Mouse (Mus musculus) embryonic stem cell, embryonic (primary cell): ENCODE results near the gene Col26a1.

Source experiments
- CTCF ChIA-PET, 4 experiments: fragments of 300-600 bp in 2 of 4; fragments of 350-600 bp in 2 of 4; sonication (Branson Sonifier 250); formaldehyde crosslinking; loops; one replicate each; lab custom pipeline; 2022; ENCODE audit warnings: inconsistent platforms in 2 of 4; lab: Charles Lee
- POLR2A ChIA-PET, 4 experiments: fragments of 300-600 bp in 2 of 4; fragments of 350-600 bp in 2 of 4; sonication (Branson Sonifier 250); formaldehyde crosslinking; loops; one replicate each; lab custom pipeline; 2022; ENCODE audit warnings: antibody characterized with exemption in 4 of 4, inconsistent platforms in 1 of 4; lab: Charles Lee

Gene Col26a1

DNA sequence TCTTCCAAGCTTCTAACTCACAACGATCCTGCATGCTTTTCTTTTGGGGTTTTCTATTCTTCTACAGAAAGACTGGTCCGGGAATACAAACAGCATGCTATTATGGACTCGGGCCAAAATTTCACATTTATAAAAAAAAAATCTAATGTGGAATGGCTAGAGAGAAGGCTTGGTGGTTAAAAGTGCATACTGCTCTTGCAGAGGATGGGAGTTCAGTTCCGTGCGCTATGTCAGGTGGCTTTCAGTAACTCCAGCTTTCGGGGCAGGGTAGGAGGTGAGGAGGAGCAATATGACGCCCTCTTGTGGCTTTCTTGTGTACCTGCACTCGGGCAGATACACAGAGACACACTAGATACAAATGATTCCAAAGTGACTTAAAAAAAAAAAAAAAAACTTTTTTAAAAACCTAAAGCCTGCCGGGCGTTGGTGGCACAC, 12.5 kb upstream of the Col26a1 start:
- ChIA-PET CTCF (interaction anchor here (0.5 to 2.3 kb wide), 33 partner anchors 10 to 1365 kb away, joined by 3 to 18 read pairs (median 4); partner anchors contain the start of gene Ift22 (in 2 of the 4)), POLR2A (interaction anchor here in 2 of 4 experiments (0.6 to 0.9 kb wide), 2 partner anchors 105 to 122 kb away, joined by 3 read pairs; no protein-coding TSS in a partner anchor)

DNA sequence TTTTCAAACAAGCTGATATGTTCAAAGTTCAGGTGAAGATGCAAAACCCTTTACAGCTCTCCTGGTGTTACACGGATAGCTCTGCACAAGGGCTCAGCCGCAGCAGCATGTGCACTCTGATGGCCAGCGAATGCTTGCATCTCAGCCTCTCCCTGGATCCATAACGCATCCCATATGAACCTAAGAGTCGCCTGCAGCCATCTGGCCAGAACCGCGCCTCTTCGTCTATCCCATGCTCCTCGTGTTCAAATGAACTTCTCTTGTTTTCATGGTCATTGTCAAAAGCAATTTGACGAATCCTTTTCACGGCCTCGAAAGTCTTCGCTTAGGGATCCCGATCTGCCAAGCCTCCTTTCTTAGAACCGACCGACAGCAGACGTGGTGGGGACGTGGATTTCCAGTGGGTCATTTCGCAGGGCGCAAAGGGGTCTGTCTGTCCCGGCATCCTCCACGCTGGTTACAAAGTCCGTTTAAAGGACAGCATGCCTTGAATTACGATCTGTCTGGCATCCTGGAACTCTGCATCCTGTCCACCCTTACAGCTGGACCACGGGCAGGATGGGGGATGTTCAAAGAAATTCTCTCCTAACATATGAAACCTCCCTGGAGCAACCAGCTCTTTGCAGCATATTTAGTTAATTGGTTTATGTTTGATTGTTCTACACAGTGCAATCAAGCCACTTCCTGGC, 12.0 kb upstream of the Col26a1 start:
- CTCF ChIA-PET, result interaction anchor here (0.5 to 2.3 kb wide), 30 partner anchors 11 to 1365 kb away, joined by 3 to 18 read pairs (median 4); partner anchors contain the start of gene Ift22 (in 2 of the 4)
- POLR2A ChIA-PET, result interaction anchor here in 1 of 4 experiments (0.9 kb wide), 1 partner anchor 121 kb away, joined by 3 read pairs; no protein-coding TSS in a partner anchor

DNA sequence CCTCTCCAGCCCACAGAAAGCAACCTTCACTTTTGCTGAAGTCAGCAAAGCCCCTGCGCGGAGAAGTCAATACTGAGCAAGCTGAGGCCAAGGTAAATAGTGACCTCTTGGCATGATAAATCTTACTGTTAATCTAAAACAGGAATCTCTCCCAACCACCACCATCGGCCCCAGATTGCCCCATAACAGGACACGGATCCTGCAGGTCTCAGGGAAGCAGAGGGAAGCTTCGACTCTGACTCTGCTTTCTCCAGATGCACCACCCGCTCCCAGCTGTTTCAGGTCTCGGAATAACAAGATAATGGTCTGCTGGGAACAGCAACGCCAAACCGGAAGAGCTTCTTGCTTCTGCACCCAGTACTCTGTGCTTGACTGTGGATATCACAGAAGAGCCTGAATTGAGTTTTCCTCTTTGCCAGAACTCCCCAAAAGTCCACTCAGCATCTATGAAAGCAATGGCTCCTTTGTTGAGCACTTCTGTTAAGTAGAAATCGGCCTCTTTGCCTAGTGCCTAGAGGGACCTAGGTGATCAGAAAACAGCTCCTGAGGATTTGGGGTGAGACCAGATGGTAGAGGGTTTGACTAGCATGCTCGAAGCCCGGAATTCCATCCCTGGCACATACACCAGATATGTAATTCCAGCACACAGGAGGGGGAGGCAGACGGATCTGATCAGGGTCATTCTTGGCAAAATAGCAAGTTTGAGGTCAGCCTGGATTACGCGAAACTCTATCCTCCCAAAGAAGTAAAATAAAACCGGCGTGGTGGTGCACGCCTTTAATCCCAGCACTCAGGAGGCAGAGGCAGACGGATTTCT, 5.7 kb upstream of the Col26a1 start:
- POLR2A ChIA-PET, result interaction anchor here in 1 of 4 experiments (0.7 to 1.4 kb wide), 2 partner anchors 44 to 83 kb away, joined by 3 to 4 read pairs; no protein-coding TSS in a partner anchor
- CTCF ChIA-PET, result interaction anchor here (0.5 to 1.9 kb wide), 7 partner anchors 16 to 156 kb away, joined by 3 to 8 read pairs (median 5); no protein-coding TSS in a partner anchor

DNA sequence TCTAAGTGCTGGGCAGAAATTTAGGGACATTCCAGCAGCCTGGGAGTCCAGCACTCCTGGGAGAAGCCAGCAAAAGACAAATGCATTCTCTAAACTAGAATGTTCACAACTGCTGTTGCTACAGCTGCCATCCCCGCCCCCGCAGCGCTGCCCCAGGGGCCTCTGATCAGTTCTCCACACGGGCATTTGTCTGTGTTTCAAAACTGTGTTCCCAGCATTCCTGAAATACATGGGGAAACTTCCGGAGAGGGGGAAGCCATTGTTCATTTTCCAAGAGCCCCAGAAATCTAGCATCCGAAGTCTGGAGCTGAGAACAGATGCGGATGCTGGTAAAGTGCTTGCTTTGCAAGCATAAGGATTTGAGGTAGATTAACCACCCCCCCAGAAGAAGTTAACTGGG, 3.9 kb upstream of the Col26a1 start:
- ChIA-PET POLR2A (interaction anchor here in 1 of 4 experiments (0.7 kb wide), 1 partner anchor 420 kb away, joined by 4 read pairs; no protein-coding TSS in a partner anchor), CTCF (interaction anchor here in 1 of 4 experiments (1.3 kb wide), 1 partner anchor 106 kb away, joined by 3 read pairs; no protein-coding TSS in a partner anchor)

DNA sequence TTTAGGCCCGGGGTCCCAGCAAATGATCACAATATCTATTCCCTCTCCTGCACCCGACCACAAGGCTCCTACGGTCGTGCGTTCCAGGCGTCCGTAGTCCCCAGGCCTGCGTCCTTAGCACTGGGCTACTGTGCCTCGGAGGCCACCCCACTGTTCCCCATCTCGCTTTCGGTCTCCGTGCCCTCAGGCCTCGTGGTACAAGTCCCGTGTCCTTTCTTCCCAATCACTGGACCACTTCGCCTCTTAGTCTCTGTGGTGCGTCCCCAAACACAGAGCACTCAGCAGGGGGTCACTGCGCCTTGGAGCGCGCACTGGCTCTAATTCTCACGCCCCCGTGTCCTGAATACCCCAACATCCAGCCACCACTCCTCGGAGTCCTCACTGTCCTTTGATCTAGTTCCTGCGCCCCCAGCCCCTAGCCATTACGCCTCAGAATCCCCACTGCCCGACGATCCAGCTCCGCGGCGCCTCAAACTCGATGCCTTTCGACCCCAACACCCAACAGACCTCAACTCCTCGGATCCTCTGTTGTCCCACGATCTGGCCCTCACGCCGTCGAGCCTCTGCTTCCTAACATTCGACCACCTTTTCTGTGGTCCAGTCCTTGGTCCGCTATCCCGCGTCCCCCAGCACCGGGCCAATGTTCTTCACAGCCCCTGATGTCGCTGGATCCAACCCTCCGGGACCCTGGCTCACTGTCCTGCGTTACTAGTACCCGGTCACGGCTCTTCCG, 788 bp downstream of the Col26a1 start:
- POLR2A ChIA-PET, result interaction anchor here in 2 of 4 experiments (0.8 to 1.0 kb wide), 2 partner anchors 42 to 409 kb away, joined by 3 to 6 read pairs; no protein-coding TSS in a partner anchor
- CTCF ChIA-PET, result interaction anchor here in 3 of 4 experiments (0.5 to 3.5 kb wide), 7 partner anchors 8 to 1629 kb away, joined by 3 to 17 read pairs (median 5); no protein-coding TSS in a partner anchor

DNA sequence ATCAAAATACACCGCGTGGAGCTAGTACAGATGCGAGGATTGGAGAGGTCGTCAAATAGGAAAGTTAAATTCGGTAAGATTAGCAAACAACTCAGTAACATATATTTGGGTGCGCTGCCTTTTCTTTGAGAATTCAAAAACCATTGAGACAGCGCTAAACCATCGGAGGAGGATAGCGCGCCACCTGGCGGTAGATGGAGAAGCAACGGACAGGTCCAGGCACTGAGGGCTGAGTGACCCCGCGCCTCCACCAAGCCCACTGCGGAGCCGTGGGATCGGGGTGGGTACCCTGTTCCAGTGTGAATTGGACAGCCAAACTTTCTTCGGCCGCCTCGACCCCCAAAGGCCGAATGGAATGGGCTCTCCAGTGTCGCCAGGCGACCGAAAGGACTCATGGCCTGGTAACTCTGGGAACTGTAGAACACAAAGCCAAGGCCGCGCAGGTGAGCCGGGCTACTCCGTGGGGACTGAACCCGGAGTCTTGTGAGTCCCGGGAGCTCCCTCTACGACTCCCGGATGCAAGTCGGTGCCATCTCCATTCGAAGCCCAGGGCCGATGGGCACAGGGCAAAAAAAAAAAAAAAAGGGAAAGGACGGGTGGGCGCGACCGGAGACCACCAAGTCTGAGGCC, 1.5 kb downstream of the Col26a1 start:
- CTCF ChIA-PET, result interaction anchor here (0.5 to 3.5 kb wide), 10 partner anchors 9 to 91 kb away, joined by 3 to 14 read pairs (median 4); no protein-coding TSS in a partner anchor
- POLR2A ChIA-PET, result interaction anchor here in 1 of 4 experiments (0.6 to 1.0 kb wide), 2 partner anchors 41 to 98 kb away, joined by 4 to 6 read pairs; no protein-coding TSS in a partner anchor

DNA sequence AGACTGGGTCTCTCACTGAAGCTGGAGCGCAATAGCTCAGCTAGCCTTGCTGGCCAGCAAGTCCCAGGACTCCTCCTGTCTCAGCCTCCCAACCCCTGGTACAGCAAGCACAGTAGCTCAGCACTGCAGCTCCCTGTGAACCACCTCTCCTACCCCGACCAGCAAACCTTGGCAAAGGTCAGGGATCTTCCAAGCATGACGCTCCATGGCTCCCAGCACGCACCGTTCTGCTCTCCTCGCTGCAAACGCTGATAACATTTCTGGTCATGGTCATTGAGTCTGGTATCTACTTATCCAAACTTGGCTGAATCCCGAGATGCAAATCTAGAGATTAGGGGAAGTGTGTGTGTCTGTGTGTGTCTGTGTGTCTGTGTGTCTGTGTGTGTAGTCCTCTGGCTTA, 2.9 kb downstream of the Col26a1 start:
- POLR2A ChIA-PET, result interaction anchor here in 3 of 4 experiments (0.6 to 0.9 kb wide), 3 partner anchors 8 to 982 kb away, joined by 3 to 4 read pairs (median 3); no protein-coding TSS in a partner anchor
- CTCF ChIA-PET, result interaction anchor here in 2 of 4 experiments (0.8 to 3.5 kb wide), 10 partner anchors 12 to 89 kb away, joined by 3 to 14 read pairs (median 4); partner anchors contain the start of gene Ift22 (in 1 of the 2)

DNA sequence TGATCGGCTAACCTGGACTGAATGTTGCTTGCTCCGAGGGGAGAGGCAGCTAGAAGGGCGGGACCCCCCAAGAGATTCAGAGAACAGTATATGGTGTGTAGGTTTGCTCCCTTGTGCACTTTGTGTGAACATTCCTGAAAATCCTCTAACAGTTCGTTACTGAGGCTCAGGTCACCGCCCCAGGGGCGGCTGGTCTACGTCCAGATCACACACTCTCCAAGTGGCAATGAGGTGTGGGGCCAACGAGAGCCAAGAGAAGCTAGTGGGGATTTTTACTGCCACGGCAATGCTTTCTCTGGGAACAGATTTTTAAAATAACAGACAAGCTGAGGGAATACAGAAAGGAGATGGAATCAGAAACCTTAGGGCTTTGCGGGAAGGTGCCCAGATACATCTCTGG, 8.7 kb downstream of the Col26a1 start:
- POLR2A ChIA-PET, result interaction anchor here in 1 of 4 experiments (0.9 kb wide), 1 partner anchor 34 kb away, joined by 3 read pairs; the partner anchor contains the start of gene Ift22
- CTCF ChIA-PET, result interaction anchor here in 2 of 4 experiments (0.7 to 1.2 kb wide), 2 partner anchors 10 to 31 kb away, joined by 3 to 6 read pairs; no protein-coding TSS in a partner anchor

DNA sequence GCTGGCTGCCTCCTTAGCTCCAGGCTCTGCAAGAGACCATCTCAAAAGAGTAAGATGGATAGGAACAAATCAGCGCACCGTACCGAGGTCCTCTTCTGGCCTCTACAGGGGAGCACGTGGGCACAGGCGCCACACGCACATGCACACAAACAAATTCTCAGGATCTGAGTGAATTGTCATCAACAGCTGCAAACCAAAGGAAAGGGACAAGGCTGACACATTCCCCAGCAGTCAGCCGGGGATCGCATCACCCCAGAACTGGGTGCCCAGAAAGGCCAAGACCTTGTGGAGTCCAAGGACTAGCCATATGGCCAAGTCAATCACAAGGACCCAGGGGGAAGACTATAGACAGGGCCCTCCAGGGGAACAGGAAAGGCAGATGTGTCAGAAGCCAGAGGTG, 10.6 kb downstream of the Col26a1 start:
- ChIA-PET CTCF (interaction anchor here in 2 of 4 experiments (0.5 to 0.8 kb wide), 3 partner anchors 20 to 75 kb away, joined by 3 read pairs; no protein-coding TSS in a partner anchor), POLR2A (interaction anchor here in 1 of 4 experiments (1.0 kb wide), 1 partner anchor 8 kb away, joined by 4 read pairs; no protein-coding TSS in a partner anchor)

DNA sequence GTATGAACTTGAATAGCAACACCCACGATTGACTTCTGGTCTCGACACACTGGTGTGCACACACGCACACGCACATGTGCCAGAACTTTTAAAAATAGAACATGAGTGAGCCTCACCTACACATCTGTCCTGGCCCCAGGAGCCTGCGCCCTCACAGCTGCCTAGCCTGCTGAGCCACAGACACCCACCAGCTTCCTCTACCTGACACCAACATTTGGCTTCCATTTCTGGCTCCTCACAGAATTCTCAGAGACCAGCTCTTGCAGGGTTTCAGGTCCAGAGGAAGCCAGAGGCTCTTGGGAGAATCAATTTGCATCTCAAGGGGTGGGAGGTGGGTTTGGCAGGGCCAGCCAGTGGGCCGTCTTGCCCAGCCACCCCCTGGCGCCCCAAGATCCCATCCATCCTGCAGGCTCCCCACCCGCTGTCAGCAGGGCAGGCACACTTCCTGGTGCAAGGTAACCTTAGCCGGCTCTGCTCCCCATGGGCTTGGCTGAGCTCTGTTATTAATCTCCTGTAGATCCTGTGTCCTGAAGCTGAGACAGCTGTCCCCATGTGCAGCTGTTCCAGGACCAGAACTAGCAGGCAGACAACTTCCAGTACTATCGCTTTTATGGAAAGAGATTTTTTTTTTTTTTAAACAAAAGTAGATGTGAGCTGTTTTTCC, 13.4 kb downstream of the Col26a1 start:
- ChIA-PET POLR2A (interaction anchor here in 1 of 4 experiments (0.9 kb wide), 1 partner anchor 19 kb away, joined by 4 read pairs; no protein-coding TSS in a partner anchor), CTCF (interaction anchor here (0.5 to 2.0 kb wide), 11 partner anchors 13 to 783 kb away, joined by 3 to 10 read pairs (median 3); no protein-coding TSS in a partner anchor)

DNA sequence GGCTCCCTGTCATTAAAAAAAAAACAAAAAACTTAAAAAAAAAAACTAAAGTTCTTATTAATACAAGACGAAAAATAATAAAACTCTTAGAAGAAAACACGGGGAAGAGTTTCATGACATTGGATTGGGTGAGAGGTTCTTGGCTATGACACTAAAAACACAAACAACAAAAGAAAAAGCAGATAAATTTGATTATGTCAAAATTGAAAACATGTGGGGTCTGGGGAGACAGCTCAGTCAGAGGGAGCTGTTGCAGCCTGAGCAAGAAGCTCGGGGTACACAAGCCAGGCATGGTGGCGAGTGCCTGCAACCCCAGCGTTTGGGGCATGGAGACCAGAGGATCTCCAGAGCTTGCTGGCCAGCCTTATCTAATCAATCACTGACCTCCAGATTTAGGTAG, 15.3 kb downstream of the Col26a1 start:
- ChIA-PET POLR2A (interaction anchor here in 1 of 4 experiments (0.6 to 0.7 kb wide), 2 partner anchors 45 to 664 kb away, joined by 3 read pairs; no protein-coding TSS in a partner anchor), CTCF (interaction anchor here in 2 of 4 experiments (0.7 to 1.3 kb wide), 3 partner anchors 14 to 87 kb away, joined by 3 to 6 read pairs (median 5); no protein-coding TSS in a partner anchor)

DNA sequence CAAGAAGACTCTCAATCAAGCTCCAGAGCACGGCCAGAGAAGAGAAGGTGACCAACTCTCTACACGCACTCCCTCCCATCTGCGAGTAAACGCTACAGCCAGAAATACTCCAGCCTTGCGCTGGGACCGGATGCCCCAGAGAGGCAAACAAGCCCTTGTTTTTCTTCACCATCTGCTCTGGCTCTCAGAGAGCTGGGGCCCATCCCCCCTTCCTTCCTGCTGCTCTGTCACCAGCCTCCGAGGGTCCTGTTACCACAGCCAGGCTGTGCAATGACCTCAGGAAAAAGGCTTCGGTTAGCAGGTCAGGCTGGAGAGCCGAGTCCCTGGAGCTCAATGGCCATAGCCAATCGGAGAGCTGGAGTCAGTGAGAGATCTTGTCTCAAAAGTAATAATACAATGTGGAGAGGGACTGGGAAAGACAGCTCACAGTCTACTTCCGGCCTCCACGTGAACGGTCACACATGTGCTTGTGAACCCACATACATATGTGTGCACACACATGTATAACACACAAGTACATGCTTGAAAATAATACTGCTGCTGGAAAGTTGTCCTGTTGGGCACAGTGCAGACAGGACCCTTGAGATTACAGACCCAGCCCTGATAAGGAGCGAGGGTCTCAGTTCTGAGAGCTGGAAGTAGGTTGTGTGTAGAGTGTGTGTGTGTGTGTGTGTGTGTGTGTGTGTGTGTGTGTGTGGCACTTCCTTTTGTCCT, 18.9 kb downstream of the Col26a1 start:
- POLR2A ChIA-PET, result interaction anchor here in 2 of 4 experiments (0.5 to 0.7 kb wide), 4 partner anchors 11 to 512 kb away, joined by 3 to 4 read pairs (median 3); no protein-coding TSS in a partner anchor

DNA sequence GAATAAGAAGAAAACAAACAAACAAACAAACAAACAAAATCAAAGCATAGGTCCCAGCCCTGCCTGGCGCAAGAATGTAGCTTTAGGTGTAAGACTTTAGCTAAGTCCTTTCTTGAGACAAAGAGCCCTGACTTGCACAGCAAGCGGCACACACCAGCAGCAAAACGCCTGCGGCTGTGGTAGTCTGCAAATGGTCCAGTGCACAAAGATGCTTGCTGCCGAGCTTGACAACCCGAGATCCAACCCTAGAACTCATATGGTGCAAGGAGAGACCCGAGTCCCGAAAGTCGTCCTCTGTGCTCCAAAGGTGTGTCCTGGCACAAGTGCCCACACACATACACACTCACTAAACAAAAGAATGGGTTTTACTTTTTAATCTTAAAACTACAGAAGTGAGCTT, 19.7 kb downstream of the Col26a1 start:
- CTCF ChIA-PET, result interaction anchor here in 2 of 4 experiments (0.5 to 1.9 kb wide), 3 partner anchors 23 to 602 kb away, joined by 5 to 6 read pairs (median 6); no protein-coding TSS in a partner anchor
- POLR2A ChIA-PET, result interaction anchor here in 3 of 4 experiments (0.5 to 1.3 kb wide), 5 partner anchors 12 to 764 kb away, joined by 3 to 7 read pairs (median 4); no protein-coding TSS in a partner anchor

More for the DNA sequence above, 18.9 kb downstream of the Col26a1 start:
- CTCF ChIA-PET, result interaction anchor here (0.5 to 1.9 kb wide), 6 partner anchors 11 to 603 kb away, joined by 5 to 11 read pairs (median 6); no protein-coding TSS in a partner anchor

DNA sequence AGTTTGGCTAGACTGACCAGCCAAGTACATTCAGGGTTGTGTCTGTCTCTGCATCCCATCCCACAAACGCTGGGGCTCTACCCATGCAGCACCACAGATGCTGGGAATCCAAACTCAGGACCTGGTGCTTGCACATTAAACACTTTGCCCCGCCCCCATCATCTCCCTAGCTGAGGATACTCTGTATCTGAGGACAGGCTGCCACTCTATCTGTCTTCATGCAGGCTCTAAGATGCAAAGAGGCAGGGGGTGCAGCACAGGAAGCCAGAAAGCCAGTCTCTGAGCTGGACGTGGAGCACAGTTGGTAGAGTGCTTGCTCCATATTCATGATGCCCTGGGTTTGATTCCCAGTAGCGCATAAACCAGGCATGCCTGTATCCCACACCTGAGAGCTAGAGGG, 20.2 kb downstream of the Col26a1 start:
- CTCF ChIA-PET, result interaction anchor here in 1 of 4 experiments (1.9 kb wide), 1 partner anchor 23 kb away, joined by 6 read pairs; no protein-coding TSS in a partner anchor
- POLR2A ChIA-PET, result interaction anchor here in 2 of 4 experiments (0.6 to 1.3 kb wide), 4 partner anchors 12 to 764 kb away, joined by 3 to 7 read pairs (median 4); no protein-coding TSS in a partner anchor
